Mouse (Mus musculus): ENCODE data around the gene Slc1a5. TPM values are rescaled to one million over a fixed set of nuclear protein-coding genes. Genes with fewer than 3 reads are reported as not detected.

Slc1a5 gene
- 1 to 10 TPM; 5.5 to 5.8 TPM for total RNA-seq (2021)
- long read RNA-seq, experiment 1, partial matches to known transcripts: 0 of 6 reads
- long read RNA-seq, experiment 1, other reads (novel, unspliced or antisense): 0 of 6 reads
- long read RNA-seq, experiment 2, partial matches to known transcripts: 0 of 5 reads
- long read RNA-seq, experiment 2, other reads (novel, unspliced or antisense): 0 of 5 reads

DNA sequence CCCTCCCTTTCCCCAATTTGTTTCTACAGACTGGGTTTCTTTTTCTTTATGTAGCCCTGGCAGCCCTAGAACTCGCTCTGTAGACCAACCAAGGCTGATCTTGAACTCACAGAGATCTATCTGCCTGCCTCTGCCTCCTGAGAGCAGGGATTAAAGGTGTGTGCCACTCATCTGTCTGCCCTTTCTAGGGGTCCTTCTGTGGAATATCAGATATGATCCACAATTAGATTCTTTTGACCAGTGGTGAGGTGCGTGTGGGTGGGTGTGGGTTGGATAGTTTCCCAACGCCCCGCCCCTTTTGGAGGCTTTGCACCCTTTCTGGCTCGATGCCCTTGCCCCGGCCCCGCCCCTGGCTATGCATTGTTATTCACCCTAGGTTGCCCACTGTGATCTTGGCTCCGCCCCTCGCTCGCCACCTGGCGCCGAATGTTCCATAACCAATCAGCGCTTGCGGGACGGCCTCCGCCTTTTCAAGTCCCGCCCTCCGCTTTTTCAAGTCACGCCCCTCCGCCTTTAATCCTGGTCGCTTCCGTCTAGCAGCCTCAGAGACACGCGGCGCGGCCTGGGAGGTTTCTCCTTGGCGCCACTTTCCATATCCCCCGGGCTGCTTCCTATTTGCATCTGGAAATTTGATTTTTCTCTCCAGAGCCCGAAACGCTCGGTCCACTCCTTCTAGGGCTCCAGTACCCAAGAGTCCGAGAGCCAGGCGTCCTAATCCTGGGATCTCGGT lies at the start of gene Slc1a5:
Gene Slc1a5, plus strand, starts transcription at position 516 of the 730 bp plus-strand sequence.
- peak; percentile 53 to 76 for DNase-seq (ENCODE audit: low spot score in 2 of 2)

DNA sequence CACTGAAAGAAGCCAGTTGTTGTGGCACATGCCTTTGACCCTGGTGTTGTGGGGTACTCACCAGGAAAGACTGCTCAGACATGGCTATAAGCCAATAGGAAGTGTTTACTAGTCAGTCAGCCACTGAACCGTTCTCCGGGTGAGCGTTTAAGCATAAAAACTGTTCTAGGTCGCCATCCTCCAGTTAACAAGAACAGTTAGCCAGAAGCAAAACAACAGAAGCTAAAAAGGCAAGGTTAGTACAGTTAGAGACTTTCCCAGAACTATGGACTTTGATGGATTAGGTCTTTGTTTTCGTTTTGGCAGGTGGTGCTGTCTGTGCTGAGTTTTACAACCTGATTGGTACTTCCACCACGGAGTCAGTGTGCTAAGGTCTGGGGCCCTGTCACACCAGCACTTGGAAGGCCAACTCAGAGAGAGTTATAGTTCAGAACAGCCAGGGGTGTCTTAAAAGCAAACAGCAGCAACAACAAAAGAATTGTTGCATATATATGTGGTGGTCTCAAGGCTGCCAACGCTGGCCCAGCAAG lies 49.2 kb upstream of the Slc1a5 start:
- DNase-seq (ENCODE audit: low spot score in 2 of 2): no peak

- DNase-seq (ENCODE audit: low spot score in 2 of 2): no peak
Observed at GRCm38 (mm10) chr7:16737606-16738072, 43.5 kb upstream of the Slc1a5 start.

GRCm38 (mm10) chr7:16738073-16738696 lies 43.0 kb upstream of the Slc1a5 start, which contains the start of gene Ap2s1:
Gene Ap2s1 (plus strand): TSS chr7:16738410.
- peak; percentile 95 to 99 for DNase-seq (ENCODE audit: low spot score in 2 of 2)

GRCm38 (mm10) chr7:16739056-16739604 lies 42.0 kb upstream of the Slc1a5 start:
- no peak for DNase-seq (ENCODE audit: low spot score in 2 of 2)

GRCm38 (mm10) chr7:16745373-16745772 lies 35.8 kb upstream of the Slc1a5 start:
- DNase-seq (ENCODE audit: low spot score in 2 of 2): no peak

GRCm38 (mm10) chr7:16746093-16746492 lies 35.0 kb upstream of the Slc1a5 start:
- DNase-seq (ENCODE audit: low spot score in 2 of 2): peak; percentile 19 to 60

DNA sequence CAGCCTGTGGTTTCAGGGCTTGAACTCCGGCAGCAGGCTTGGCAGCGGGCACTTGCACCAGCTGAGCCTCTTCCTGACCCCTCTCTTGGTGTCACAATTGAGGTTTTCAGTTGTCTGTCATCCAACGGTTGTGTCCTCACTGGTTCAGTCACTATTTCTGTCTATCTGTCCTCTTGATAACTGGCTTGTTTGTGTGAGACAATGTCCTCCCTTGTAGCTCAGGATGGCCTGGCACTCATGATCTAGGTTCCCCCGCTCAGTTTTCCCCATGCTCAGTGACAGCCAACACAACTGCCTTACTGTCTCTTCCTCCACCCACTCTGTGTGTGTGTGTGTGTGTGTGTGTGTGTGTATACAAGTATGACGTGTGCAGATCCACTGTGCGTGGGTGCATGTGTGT lies 33.5 kb upstream of the Slc1a5 start:
- DNase-seq (ENCODE audit: low spot score in 2 of 2): no peak

DNA sequence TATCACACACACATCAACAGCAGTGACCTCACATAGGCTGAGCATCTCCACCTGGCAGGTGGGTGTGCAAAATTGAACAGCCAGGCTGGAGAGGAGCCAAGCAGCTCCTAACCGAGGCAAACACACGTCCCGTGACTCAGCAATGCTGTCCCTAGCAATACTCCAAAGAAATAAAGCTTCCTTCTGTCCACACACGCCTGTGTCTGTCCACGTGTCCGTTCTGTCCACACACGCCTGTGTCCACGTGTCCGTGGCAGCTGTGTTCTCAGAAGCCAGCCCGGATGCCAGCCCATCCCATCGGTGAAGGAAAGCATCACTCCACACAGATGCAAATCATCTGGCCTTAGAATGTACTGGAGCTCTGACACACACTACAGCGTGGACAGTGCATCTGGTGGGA lies 29.1 kb upstream of the Slc1a5 start:
- no peak for DNase-seq (ENCODE audit: low spot score in 2 of 2)

DNA sequence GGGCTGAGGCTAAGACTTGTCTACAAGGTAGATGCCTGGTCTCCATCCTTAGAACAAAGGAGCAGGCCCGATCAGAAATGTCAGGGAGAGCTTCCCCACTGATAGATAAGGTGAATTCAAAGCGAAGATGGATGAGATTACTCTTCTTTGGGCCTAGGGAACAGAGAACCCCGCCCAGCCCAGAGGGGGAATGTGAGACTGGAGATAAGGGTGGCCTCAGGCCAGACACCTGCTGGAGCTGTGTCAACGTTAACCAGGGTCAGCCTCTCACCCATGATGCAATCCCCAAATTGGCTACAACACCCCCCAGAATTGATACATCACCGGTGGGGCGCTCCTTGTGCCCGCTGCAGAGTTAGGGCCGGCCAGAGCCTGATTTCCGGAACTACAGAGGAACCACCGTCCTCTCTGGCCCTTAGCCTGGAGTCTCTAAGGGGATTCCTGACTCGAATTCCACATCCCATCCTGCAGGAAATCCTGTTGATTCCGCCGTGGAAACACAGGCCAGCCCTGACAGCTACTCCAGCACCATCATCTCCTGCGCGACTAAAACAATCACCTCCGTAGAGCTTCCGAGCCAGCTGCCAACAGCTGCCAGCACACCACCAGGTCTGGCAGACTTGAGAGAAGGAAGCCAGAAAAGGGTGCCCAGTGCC lies 25.6 kb upstream of the Slc1a5 start:
- DNase-seq (ENCODE audit: low spot score in 2 of 2): no peak

DNA sequence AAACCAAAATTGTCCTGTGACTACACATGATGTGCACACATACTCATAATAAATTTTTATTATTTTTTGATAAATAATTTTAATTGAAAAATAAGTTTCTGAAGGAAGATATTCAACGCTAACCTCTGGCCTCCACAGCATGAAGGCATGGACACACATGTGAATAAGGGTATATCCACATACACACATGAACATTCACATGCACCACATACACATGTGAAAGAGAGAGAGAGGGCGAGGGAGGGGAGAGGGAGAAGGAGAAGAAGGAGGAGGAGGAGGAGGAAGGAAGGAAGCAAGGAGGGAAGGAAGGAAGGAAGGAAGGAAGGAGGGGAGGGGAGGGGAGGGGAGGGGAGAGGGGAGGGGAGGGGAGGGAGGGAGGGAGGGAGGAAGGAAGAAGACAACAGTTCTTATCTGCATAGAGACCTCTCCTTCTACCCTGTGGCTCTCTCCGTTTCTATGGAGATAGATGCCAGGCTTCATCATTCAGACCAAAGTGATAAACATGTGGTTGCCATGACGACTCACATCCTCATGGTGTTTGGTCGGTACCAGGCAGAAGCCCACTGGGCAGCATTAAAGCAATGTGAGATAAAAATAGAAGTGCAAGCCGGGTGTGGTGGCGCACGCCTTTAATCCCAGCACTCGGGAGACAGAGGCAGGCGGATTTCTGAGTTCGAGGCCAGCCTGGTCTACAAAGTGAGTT lies 22.1 kb upstream of the Slc1a5 start:
- no peak for DNase-seq (ENCODE audit: low spot score in 2 of 2)

- no peak for DNase-seq (ENCODE audit: low spot score in 2 of 2)
Observed at GRCm38 (mm10) chr7:16760292-16760691, 20.8 kb upstream of the Slc1a5 start.

DNA sequence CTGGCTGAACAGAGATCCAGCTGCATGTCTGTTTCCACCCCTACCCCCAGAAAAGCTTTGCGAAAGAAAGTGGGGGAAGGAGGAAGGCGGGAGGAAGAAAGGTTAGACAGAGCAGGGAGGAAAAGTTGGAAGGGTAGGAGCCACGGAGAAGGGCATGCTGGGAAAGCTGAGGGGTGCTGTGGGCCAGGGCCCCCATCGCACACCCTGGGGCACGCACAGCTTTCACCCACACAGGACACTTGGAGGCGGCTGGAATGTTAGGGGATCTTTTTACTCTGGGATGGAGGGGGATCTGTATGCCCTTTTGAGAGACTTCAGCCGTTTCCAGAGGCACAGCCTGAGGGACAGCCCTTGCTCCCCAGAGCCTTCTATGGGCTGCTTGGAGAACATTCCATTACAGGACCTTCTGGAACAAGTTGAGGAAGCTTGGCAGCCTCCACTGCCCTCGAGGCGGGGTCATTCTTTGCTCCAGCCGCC lies 20.1 kb upstream of the Slc1a5 start:
- DNase-seq (ENCODE audit: low spot score in 2 of 2): no peak

GRCm38 (mm10) chr7:16761630-16762029 lies 19.5 kb upstream of the Slc1a5 start:
- no peak for DNase-seq (ENCODE audit: low spot score in 2 of 2)

GRCm38 (mm10) chr7:16763463-16764218 lies 17.5 kb upstream of the Slc1a5 start:
- DNase-seq (ENCODE audit: low spot score in 2 of 2): no peak

DNA sequence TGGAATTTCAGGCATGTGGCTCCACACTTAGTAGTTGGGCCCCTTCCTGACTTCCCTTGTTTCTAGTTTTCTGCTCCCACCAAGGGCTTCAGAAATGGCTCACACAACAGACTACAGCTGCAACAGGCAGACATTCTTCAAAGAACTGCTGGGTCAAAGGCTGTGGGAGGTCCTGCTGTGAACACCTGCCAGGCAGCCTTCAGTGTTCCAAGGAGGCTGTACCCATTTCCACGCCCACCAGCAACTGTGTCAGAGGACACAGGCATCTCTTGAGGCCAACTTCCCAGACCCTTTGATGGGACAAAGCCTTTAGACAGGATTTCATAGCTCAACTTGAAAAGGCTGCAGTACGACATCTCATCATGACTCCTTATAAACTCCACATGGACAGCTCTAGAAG lies 14.7 kb upstream of the Slc1a5 start:
- DNase-seq (ENCODE audit: low spot score in 2 of 2): no peak

DNA sequence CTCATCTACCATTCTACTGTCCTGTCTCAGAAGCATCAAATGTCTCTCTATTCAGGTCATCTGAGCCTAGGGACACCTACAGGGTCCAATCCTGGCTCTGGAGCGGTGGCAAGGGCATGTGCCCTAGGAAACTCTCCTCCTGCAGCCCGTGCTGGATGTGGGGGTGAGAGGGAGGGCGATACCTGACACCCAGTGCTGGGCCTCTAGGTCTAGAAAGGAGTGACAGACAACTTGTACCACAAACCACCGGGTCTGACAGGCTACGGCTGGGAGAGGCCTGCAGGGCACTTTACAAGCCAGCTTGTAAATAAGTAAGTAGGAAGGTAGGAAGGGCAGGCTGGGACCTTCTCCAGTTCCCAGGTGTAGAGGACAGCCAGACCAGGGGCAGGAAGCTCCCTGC lies 5.3 kb upstream of the Slc1a5 start:
- no peak for DNase-seq (ENCODE audit: low spot score in 2 of 2)

DNA sequence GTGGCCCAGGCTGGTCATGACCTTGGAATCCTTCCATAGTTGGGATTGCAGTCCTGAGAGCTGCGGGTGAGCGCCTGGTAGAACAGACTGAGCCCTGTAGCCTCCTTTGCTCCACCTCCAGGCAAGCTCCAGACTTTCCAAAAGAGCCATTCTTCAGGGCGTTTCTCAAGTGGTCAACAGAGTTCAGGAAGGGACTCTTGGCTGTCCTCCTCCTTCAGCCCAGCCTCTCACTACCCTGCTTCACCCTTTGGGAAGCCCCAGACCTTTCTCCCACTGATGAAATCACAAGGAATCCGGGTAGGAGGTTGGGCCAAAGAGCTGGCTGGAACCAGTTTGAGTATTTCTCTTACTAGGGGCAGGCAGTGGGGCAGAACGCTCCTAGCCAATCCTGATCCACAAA lies 1.1 kb upstream of the Slc1a5 start:
- no peak for DNase-seq (ENCODE audit: low spot score in 2 of 2)

DNA sequence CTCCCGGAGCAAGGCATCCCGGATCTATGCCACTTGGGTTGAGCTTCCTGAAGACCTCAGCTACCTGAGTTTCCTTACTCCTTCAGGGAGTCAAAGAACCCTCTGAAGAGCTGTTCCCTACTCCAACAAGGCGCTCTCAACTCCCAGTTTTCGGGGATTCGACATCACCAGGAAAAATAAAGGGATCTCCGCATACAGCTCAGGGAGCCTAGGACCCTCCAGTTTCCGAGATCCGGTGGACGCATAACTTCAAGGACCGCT lies 345 bp downstream of the Slc1a5 start:
- DNase-seq (ENCODE audit: low spot score in 2 of 2): no peak

Measured in layer of hippocampus, postnatal 14 days (tissue).